Mouse (Mus musculus): ENCODE measurements around the gene Eif5. TPM values are rescaled to one million over a fixed set of nuclear protein-coding genes. Genes with fewer than 3 reads are reported as not detected.
"Not testable (repeated sequence)": the region's sequence is repeated elsewhere in the genome, so short reads cannot be mapped to it uniquely, and the experiment has no call there.

Eif5 gene
- total RNA-seq (2021), result 100 to 1,000 TPM; 240 to 258 TPM

DNA sequence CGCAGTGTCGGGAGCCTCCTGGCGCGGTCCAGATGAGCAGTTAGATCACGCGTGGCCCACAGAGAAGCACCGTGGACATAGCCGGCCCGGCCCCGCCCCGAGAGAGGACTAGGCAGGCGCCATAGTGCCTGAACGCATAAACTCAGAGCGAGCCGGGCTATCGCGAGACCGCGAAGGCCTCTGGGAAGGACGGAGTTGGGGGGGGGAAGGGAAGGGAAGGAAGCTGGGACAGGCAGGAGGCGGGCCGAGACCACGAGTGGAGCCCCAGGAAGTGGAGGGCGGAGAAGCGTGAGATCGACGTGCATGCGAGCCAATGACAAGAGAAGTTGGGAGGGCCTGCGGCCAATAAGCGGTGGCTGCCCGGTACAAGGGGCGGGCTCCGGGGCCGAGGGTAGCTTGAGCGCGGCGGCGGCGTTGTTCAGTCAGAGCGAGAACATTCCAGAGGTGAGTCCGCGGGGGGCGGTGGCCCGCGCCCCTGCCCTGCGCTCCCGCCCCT is at the start of gene Eif5:
Gene Eif5 (plus strand): TSS at position 221 of the 496 bp plus-strand sequence.
- DNase-seq, result peak; percentile 100

DNA sequence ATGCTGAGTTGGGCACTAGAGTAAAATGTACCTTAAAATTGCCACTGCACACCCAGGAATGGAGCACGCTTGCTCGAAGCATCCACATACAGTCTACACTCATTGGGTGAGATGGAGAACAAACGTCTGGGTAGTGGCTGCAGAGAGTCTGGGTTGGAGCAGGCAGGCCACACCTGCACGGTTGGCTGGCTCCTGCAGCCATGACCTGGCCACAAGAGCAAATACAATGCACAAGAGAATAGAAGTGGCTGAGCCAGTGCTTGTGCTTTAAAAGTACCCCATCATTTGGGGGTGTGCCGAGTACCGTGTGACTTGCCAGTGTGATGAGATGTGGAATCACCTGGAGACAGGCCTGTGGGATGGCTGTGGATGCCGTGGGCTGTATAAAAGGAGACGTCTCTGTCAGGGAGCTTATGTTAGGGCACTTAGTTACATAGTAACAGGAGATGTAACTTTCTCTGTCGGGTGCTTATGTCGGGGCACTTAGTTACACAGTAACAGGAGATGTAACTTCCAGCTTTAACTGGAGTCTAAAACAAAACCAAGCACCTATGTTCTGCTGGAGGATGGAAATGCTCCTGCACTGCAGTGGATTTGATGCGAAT is 48.5 kb upstream of the Eif5 start:
- no peak for DNase-seq

DNA sequence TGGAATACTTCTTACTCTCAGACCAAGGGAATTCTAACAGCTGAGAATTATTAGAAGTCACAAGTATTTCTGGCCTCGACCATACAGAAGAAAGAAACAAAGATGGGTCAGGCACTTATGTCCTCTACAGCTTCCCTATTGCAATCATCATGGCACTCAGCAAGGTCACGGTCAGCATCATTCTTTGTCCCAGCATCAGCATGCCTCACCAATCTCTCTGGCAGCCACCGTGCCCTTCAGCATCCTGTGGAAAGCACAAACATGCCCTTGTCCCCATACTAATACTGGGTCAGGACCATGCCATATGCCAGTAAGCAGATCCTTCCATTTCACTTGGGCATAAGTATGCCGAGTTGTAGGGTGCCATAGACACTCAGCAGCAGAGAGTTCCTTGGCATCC is 42.9 kb upstream of the Eif5 start:
- no peak for DNase-seq

DNA sequence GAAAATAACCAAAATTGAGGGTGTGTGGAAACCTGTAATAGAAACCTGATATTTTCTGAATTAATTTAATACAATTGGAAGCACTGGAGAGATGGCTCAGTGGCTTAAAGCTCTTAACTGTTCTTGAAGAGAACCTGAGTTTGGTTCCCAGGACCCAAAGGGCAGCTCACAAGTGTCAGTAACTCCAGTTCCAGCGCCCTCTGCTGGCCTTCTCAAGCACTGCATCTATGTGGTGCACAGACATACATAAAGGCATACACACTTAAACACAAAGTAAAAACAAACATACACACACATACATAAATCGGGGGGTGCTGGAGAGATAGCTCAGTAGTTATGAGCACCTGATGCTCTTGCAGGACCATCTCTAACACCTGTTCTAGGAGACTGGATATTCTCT is 40.7 kb upstream of the Eif5 start:
- DNase-seq, result no peak

DNA sequence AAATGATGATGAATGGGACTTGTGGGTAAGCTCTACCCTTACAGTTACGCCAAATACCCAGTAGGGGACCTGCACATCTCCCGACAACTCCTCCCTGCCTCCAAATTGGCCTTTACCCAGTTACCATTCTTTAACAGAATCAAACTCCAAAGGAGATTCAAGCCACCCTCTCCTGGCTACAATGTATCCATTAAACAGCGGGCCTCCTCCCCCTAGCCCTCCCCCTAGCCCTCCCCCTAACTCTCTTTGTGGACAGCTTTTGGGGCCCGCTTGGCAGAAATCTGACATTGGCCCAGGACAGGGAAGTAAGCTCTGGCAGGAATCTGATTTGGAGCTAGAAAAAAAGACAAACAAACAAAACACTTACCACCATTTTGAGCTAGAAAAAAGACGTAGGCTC is 38.2 kb upstream of the Eif5 start:
- no peak for DNase-seq

DNA sequence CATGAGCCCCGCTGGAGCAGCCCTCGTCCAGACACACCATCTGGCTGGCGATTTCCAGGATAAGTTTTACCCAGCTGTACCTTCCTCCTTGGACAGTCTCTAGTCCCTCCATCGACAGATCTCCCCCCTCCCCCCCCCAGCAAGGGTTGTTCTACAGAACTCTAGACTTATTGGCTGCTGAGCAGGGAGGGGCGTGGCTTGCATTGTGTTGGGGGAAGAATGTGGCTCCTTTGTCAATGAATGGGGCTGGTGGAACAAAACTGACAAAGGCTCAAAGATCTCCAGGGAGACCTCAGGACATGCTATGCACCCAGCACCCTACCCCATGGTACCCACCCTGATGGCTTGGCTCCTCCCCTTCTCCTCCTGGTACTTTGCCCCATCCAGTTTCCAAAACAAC is 37.1 kb upstream of the Eif5 start:
- DNase-seq, result no peak

DNA sequence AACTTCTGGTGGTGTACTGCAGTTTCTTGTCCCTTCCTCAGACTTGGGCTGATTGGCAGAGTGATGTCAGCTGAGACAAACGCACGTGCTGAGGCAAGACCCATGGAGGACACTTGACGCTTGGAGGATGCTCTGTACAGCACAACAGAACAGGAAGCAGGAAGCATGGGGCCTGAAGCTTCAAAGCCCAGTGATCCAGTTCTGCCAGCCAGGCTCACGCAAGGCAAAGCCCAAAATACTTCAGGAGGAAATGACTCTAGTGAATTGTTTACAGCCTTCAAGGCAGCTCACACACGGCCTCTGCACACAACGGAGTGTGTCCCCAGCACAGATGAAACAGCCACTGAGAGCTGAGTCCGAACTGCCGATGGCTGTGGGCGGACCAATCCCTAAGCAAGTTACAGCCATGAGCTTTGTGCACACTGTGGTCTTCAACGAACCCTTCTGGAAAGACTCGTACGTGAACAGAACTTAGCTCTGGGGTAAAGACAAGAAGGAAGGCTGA is 34.7 kb upstream of the Eif5 start:
- DNase-seq, result no peak

DNA sequence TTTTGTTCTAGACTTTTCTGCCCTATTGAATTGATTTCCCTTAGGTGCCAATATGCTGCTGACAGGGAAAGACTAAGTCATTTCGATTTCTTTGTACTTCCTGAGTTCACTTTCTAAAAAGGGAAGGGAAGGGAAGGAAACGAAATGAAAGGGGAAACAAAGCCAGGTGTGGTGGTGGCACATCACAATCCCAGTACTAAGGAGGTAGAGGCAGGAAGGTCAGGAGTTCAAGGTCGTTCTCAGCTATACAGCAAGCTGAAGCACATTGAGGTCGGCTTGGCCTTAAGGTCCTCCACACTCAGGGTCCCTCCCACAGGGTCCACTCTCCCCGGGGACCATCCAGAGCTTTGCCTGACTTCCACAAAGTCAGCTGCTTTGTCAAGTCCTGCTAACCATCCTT is 34.2 kb upstream of the Eif5 start:
- no peak for DNase-seq

DNA sequence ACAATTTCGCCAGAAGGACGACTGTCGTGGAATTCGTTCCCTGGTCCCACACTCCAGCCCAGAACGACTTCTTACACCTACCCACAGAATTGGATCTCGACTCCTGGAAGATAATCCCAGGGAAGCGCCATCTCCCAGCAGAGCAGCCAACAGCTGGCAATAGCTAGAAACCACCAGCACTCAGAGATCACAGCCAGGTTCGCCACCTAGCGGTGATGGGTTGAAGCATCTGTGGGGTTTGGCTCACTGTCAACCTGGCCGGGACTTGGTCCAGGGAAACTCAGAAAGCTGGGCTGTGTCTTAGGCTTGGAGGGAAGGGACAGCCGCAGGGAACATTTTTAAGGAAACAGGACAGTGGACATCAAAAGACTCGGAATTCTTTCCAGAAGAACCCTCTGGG is 32.9 kb upstream of the Eif5 start:
- peak; percentile 97 for DNase-seq

DNA sequence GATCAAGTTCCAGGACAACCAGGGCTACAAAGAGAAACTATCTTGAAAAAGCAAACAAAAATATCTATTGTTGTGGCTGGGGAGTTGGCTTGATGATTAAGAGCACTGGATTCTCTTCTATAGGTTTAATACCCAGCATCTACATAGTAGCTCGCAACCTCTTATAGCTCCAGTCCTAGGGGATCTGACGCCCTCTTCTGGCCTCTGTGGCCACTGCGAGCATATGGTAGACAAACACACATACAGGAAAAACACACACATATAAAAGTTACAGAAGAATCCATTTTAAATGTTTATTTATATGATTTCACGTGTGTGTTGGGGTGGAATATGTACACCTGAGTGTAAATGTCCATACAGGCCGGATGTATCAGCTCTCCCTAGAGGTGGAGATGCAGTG is 30.8 kb upstream of the Eif5 start:
- no peak for DNase-seq

DNA sequence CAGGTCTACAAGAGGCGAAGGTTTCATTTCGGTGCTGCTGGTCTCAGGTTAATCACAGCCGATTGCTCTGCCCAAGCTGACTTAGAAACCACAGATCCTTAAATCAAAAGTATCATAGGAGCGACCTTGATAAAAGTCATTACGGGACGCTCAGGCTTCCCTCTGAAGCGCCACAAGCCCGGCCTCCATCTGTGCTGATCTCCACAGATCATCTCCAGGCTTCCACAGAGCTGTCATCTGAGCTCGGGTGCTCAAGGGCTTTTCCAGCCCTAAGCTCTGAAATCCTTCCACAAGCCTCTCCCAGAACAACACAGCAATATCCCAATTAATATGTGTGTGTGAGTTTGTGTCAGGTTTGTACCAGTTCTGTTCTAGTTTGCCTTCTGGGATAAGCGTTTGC is 29.9 kb upstream of the Eif5 start:
- DNase-seq, result no peak

DNA sequence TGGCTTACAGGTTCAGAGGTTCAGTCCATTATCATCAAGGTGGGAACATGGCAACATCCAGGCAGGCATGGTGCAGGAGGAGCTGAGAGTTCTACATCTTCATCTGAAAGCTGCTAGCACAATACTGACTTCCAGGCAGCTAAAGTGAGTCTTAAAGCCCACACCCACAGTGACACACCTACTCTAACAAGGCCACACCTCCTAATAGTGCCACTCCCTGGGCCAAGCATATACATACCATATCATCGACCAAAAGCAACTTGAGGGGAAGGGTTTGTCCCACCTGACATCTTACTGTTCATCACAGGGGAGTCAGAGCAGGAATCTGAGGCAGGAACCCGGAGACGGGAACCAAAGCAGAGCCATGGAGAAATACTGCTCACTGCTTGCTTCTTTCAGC is 29.4 kb upstream of the Eif5 start:
- DNase-seq, result not testable (repeated sequence)

DNA sequence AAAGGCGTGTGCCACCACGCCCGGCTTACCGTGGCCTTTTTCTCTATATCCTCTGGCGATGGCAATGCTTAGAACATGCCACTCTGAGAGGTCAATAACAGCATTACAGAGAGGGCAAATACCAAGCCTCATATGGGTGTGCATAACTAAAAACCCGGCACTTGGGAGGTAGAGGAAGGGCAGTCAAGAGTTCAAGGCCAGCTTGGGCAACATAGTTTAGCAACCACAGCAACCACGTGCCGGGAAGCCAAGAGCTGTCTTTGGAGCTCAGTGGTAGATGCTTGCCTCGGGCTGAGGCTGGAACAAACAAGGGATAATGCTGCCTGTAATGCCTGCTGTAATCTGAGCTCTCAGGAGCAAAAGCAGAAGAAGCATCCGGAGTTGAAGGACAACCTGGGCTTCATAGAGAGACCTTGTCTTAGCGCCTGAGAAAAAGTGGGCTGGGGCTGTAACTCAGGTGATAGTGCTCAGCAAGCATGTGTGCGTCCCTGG is 25.2 kb upstream of the Eif5 start:
- no peak for DNase-seq

DNA sequence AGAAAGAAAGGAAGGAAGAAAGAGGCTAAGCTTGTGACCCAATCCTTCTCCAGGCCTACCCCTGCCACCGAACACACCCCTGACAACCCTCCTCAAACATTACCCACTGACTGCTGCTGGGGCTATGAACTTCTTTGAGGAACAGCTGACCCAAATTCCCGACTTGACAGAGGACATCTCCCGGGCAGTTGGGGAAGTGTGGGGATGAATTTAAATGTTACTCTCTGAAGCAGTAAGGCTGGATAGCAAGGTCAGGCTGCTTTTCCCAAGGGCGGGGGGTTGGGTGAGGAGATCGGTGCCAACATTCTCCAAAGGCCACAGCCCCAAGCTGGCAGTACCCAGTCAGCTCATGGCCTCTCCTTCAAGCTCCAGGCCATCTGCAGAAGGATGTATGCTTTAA is 24.1 kb upstream of the Eif5 start:
- peak; percentile 45 for DNase-seq

DNA sequence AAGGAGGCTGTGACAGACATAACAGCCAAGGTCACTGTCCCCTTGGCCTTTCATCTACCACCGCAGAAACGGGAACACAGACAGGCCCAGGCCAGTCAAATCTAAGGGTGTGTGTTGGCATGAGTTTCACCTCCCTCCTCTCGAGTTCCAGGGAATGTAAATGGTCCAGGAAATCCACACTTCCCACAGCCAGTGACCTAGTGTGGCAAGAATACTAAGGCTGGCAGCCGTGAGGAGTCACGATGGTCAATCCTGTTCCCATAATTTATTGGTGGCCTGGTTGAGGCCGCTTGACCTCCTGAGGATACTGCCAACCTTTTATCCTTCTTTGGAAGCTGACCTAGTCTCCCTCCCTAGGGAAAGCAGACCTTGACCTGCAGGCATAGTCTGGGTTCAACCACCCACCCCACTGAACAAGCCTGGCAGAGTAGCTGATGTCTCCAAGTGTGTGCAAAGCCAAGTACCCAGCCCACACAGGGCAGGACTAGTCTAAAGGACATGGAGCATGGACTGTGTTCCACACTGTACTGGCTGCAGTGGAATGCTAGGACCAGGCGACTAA is 23.5 kb upstream of the Eif5 start:
- no peak for DNase-seq

DNA sequence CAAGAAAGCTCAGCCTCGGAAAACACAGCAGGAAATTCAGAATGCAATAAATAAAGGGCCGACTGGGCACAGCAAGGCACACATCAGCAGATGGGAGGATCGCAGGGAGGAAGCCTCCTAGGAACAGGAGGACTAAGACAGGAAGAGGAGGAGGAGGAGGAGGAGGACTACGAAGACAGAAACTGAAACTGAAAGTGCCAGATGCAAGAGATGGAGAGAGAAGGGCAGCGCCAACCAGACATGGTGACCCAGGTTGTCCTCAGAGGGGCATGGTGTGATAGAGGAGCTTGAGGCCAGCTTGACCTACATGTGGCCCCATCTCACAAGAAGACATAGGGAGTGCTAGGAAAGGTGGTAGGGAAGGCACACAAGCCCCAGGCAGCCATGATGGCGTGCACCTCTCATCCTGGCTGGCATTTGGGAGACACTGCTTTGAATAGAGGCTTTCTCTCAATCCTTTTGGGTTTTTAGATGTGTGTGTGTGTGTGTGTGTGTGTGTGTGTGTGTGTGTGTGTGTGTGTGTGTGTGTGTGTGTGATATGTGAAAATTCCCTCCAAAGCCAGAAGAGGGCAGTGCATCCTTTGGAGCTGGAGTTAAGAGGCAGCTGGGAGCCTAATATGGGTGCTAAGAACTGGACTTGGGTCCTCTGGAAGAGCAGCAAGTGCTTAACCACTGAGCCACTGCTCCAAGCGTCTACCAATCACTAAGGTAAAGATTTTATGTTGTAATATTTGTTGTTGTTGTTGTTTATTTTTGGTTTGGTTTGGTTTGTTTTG is 22.8 kb upstream of the Eif5 start:
- no peak for DNase-seq

DNA sequence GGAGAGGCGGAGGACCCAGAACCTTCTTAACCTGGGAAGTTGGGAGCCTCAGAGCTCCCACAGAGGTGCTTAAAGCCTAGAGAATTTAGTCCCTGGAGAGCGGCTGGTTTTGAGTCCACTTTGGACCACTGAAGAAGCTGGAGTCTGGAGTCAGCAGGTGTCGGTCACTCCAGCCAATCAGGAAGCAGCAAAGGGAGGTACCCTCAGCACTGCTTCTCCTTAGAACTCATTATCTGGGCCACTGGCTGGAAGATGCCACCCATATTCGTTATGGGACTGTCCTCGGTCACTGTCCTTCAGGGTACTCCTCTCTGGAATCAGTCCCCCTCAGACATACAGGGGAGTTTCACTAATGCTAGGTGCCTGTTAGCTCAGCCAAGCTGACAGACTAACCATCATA is 21.9 kb upstream of the Eif5 start:
- no peak for DNase-seq

DNA sequence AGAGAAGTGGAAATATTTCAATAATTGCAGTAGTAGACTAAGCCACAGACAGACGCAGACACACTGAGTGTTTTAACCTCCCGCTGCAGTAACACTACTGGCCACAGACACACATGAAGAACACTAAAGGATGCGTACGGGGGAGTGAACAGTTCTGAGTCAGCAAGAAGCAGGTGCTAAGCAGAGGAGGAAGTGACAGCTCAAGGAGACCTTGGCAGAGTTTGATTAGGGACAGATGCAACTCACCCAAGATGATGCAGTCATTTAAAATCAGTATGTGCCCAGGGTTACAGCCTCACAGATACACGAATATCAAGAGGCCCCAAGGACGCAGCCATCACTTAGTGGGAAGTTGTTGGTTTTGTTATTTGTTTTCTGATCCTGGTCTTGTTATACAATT is 21.0 kb upstream of the Eif5 start:
- DNase-seq, result no peak

DNA sequence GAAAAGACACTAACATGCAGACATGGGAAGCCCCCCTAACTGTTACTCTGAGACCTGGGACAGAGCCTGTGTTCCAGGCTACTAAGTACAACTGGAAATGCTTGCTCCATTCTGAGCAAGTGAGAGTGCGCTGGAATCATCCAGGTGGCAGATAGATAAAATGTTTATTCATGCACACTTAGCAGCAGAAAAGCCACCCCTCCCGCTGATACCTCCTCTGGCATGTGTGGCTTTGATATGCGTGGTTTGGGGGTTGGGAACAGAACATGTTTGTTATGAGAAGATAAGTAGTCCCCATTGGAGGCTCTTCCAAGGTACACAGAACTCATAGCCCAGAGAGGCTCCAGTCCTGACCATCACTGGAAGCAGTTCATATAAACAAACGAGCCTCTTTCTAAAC is 19.9 kb upstream of the Eif5 start:
- DNase-seq, result no peak

DNA sequence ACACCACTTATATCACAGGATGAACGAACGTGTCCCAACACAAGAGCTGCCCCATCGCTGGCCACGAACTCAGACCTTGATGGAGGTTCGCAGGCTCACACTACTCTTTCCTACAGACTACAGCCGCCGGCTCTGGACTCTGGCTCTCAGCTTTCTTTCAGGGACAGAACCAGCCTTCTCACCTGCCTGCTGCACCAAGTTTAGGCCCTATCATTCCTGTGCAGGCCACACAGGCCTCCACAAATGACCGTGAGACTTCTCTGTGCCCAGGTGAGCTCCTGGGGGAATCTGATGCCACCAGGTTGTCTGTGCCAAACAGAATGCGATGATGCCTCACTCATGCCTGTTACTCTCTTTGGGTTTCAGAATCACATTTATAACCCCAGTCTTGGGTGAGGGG is 19.4 kb upstream of the Eif5 start:
- DNase-seq, result no peak

DNA sequence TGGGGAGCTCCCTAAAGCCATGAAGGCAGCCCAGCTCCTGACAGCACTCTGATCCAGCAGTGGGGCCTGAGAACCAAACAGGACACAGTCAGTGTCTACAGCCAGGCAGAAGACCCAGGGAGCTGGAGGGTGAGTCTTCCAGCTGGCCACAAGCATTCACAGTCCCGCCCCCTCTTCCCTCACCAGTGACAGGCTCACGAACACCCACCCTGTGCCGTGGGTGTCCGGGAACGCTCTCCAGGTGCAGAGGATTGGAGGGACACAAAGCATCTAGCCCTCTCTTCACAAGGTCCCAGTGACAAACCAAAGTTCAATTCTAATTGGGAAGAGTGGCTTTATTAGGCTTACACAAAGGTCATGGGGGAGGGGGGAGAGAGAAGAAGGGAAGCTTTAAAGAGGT is 18.0 kb upstream of the Eif5 start:
- no peak for DNase-seq

DNA sequence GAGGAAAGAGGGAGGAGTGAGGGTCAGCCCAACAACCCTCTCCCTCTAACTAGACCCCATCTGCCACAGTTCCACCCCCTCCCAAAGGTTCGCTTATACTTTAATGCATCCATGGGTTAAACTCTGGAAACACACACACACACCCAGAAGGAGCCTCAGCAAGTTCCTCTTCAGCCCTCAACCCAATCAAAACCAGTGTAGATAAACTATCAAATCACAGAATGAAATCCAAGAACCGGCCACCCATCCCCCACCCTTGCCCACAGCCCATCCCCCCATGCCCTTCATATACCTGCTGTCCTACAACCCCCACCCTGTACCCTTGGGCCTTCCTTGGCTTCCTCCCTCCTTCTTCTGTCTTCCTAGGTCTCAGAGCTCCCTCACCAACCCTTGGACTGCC is 16.8 kb upstream of the Eif5 start:
- no peak for DNase-seq

DNA sequence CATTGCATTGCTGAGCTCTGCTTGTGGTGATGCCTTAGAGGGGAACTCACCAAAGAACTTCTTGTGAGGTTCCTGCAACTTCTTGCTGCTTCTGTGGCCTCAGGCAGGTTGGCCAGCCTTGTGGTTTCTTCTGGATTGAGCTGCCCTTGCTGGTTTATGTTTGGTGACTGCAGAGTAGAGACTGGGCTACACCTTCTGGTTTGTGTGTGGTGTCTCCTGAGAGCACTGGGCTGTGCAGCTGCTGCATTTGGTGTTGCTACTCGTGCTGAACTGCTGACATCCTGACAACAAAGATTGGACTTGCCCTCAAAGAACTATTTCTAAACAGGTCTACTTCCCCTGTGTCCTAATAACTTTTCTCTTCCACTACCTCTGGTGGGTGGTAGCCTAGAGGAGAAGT is 13.3 kb upstream of the Eif5 start:
- no peak for DNase-seq

DNA sequence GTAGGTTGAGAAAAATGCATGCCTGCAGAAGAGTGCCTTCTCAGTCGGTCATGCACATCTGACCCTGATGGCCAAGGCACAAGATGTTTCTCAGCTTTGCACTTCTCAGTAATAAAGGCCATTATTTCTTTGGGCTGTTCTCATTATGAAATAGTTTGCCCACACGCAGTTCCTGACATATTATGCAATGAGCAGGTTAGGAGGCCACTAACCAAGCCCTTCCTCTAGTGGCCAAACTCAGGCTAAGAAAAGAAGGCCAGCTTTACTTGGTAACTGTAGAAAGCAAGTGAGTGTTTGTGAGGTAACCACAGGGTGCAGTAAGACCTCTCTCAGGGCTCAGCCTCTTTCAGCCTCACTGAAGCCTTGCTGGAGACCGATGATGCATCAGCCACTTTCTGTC is 12.9 kb upstream of the Eif5 start:
- DNase-seq, result no peak
